Mouse (Mus musculus): ENCODE measurements at regions not wholly inside any gene's neighbourhood (a gene's known extent, or its start where the extent isn't known, plus 50 kb on each side); places are given as distances from the start of the nearest gene placed in this dataset.

DNA sequence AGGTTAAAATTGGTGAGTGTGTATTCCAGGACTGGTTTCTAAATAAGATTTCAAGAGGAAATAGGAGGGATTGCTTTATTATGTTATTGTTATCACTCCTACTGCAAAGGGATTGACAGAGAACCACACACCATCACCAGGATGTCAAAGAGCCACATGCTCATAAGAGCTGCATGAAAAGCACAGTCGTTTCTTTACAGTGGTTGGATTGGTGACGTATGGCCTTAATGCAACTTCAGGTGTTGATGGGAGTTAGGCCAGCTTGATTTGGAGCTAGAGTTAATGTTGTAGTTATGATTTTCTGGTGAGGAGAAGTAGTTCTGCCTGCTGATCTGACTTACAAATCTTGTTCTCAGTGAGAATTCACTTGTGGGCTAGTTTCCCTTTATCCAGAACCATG, 344.9 kb upstream of the Satb1 start:
- Histone ChIP-seq H3K4me3 (ENCODE audit: low read length) (no peak overlapping the region), H3K27ac (ENCODE audit: low read length) (no peak overlapping the region), H3K4me2 (ENCODE audit: low read depth, low read length) (no peak overlapping the region), H3K4me1 (ENCODE audit: control insufficient read depth, insufficient read depth, low read length) (no peaks in the 10 kb centered on the region), H3K36me3 (ENCODE audit: control insufficient read depth, insufficient read depth) (no peaks in the 10 kb centered on the region), H3K9me3 (replicated peaks; ENCODE audit: control insufficient read depth, low read length) (no peaks in the 10 kb centered on the region), H3K9ac (ENCODE audit: low read length) (no peak overlapping the region), H3K27me3 (ENCODE audit: control insufficient read depth, insufficient read depth, low read length) (no peaks in the 10 kb centered on the region)
- ATAC-seq (replicated peaks; ENCODE audit: extremely low read depth, insufficient read depth, low FRiP score) = no peak
- 71% methylated on average over 2 of the region's 2 CpGs for WGBS

DNA sequence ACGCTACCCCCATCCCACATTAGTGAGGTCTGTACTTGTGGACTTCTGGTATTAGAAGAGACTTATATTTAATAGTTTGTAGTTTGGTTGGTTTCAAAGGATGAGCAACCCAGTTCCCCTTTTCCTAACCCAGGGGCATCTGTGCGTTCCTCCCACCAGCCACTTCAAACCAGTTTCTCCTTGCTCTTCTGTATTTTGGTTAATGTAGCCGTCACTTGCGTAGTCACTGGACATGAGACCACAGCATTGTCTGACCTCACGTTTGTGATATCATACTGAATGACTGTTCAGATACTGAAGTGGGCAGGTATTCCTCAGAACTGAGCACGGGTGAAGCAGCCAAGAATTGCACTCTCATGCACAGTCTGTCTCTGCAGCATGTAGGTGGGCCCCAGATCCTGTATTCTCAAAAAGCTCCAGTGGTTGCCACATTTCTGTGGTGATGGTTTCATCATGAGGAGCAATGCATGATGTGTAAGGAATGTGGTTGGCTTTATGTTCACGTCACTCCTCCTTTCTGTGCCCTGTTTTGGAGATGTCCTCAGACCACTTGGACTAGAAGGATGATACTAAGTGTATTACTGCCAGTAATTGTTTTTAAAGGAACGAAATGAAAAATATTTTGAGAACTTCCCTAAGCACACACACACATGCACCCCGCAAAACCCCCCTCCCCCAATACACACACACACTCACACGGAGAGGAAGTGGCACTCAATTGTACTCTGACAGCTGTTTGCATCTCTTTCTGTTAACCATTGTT, 335.2 kb upstream of the Satb1 start:
- no peak overlapping the region for H3K9ac ChIP-seq (ENCODE audit: low read length)
- no peaks in the 10 kb centered on the region for H3K4me1 ChIP-seq (ENCODE audit: control insufficient read depth, insufficient read depth, low read length)
- no peaks in the 10 kb centered on the region for H3K9me3 ChIP-seq (replicated peaks; ENCODE audit: control insufficient read depth, low read length)
- no peak overlapping the region for H3K4me2 ChIP-seq (ENCODE audit: low read depth, low read length)
- H3K27ac ChIP-seq (ENCODE audit: low read length) = no peak overlapping the region
- no peaks in the 10 kb centered on the region for H3K27me3 ChIP-seq (ENCODE audit: control insufficient read depth, insufficient read depth, low read length)
- WGBS = 68% methylated on average over 10 of the region's 10 CpGs
- 0 out of 2 replicates have a peak, but pooled peaks have one; percentile 28 for ATAC-seq (replicated peaks; ENCODE audit: extremely low read depth, insufficient read depth, low FRiP score)
- no peak overlapping the region for H3K4me3 ChIP-seq (ENCODE audit: low read length)
- no peaks in the 10 kb centered on the region for H3K36me3 ChIP-seq (ENCODE audit: control insufficient read depth, insufficient read depth)

DNA sequence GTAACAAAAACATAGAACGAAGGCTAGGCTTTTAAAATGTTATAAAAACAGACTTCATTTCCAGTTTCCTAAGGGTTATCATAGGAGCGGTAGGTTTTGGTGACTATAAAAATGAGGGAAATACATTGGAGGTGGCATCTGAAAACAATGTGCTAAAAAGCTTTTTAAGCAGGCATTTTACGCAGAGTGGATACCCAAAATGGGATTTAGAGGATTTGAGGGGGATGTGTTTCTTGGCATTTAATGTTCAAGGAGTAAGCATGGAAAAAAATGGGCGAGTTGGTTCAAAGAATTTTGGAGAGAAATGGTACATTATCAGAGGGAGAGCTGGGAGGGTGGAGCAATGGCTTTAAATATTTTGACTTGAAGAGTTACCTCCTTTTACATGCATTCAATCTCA, 334.6 kb upstream of the Satb1 start:
- no peak overlapping the region for H3K4me2 ChIP-seq (ENCODE audit: low read depth, low read length)
- H3K4me1 ChIP-seq (ENCODE audit: control insufficient read depth, insufficient read depth, low read length) = no peaks in the 10 kb centered on the region
- no peaks in the 10 kb centered on the region for H3K9me3 ChIP-seq (replicated peaks; ENCODE audit: control insufficient read depth, low read length)
- ATAC-seq (replicated peaks; ENCODE audit: extremely low read depth, insufficient read depth, low FRiP score) = no peak
- H3K36me3 ChIP-seq (ENCODE audit: control insufficient read depth, insufficient read depth) = no peaks in the 10 kb centered on the region
- WGBS = 83% methylated on average over 4 of the region's 4 CpGs
- H3K9ac ChIP-seq (ENCODE audit: low read length) = no peak overlapping the region
- H3K4me3 ChIP-seq (ENCODE audit: low read length) = no peak overlapping the region
- no peak overlapping the region for H3K27ac ChIP-seq (ENCODE audit: low read length)
- H3K27me3 ChIP-seq (ENCODE audit: control insufficient read depth, insufficient read depth, low read length) = no peaks in the 10 kb centered on the region

DNA sequence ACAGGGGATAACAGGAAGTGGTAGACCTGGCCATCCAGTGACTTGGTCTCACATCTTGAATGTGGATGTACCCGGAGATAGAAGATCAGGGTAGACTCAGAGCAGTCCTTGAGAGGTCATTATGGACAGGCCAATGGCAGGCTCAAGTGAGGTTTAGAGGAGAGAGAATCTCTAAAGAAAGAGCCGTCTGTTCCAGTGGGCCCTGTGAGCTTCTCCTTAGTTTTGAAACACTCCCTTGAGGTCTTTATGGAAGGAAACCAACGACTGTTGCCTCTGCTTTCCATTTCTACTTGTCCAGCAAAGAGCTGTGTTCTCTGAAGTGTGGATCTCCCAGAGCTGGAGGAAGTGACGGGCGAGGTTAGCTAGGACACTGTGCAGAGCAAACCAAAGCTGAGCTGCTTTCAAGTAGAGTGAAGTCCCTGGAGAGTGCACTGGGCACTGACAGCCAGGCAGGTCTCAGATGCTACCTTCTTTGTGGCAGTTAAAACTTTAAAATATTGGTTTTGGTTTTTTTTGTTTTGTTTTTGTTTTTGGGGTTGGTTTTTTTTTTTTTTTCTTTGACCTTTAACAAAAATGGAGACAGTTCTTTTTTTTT, 332.9 kb upstream of the Satb1 start:
- WGBS = 66% methylated on average over 5 of the region's 5 CpGs

DNA sequence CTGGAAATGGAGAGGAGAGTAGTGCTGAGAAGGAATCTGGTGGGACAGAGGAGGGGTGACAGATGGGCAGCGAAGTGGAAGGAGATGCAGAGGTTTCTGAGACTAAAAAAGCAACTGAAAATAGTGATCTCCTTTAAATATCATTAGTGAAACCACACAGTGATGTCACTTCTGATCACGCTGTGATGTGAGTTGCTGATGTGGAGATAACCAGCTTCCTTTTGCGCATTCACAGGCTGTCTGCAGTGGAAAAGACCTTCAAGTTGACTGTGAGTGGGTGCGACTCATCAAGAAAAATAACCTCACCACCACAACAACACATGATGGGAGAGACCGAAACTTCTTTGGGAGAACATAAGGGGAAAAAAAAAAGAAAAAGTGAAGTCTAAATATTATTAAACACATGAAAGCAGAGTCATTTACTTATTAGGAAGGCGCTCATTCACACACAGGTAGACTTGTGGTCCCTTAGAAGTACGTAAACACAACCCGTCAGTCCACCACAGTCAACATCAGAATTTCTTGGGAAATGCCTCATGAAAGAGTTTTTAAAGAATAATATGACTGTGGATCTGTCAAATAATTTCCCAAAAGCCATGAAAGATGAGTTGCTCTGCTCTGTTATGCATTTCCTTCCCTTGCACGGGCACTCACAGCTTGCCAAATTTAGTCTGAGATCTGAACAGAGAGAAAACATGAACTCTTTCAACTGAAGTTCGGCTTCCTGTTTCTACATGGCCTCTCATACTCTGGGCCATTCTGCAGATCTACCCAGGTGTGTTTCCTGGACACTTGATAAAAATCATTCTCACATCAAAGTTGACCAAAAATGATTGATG, 329.7 kb upstream of the Satb1 start:
- Histone ChIP-seq H3K27ac (ENCODE audit: low read length) (peak overlapping the region; percentile 20; the same call in 1 of the 2 replicates), H3K36me3 (ENCODE audit: control insufficient read depth, insufficient read depth) (no peaks in the 10 kb centered on the region), H3K4me2 (ENCODE audit: low read depth, low read length) (no peak overlapping the region), H3K4me1 (ENCODE audit: control insufficient read depth, insufficient read depth, low read length) (no peaks in the 10 kb centered on the region), H3K9me3 (replicated peaks; ENCODE audit: control insufficient read depth, low read length) (no peaks in the 10 kb centered on the region), H3K4me3 (ENCODE audit: low read length) (no peak overlapping the region), H3K9ac (ENCODE audit: low read length) (no peak overlapping the region), H3K27me3 (ENCODE audit: control insufficient read depth, insufficient read depth, low read length) (no peaks in the 10 kb centered on the region)
- ATAC-seq (replicated peaks; ENCODE audit: extremely low read depth, insufficient read depth, low FRiP score) = no peak
- 71% methylated on average over 10 of the region's 10 CpGs for WGBS

More for the DNA sequence above, 332.9 kb upstream of the Satb1 start:
- ATAC-seq (replicated peaks; ENCODE audit: extremely low read depth, insufficient read depth, low FRiP score) = no peak
- Histone ChIP-seq H3K36me3 (ENCODE audit: control insufficient read depth, insufficient read depth) (no peaks in the 10 kb centered on the region), H3K4me3 (ENCODE audit: low read length) (no peak overlapping the region), H3K4me1 (ENCODE audit: control insufficient read depth, insufficient read depth, low read length) (no peaks in the 10 kb centered on the region), H3K27ac (ENCODE audit: low read length) (no peak overlapping the region), H3K27me3 (ENCODE audit: control insufficient read depth, insufficient read depth, low read length) (no peaks in the 10 kb centered on the region), H3K9ac (ENCODE audit: low read length) (no peak overlapping the region), H3K9me3 (replicated peaks; ENCODE audit: control insufficient read depth, low read length) (no peaks in the 10 kb centered on the region), H3K4me2 (ENCODE audit: low read depth, low read length) (no peak overlapping the region)

DNA sequence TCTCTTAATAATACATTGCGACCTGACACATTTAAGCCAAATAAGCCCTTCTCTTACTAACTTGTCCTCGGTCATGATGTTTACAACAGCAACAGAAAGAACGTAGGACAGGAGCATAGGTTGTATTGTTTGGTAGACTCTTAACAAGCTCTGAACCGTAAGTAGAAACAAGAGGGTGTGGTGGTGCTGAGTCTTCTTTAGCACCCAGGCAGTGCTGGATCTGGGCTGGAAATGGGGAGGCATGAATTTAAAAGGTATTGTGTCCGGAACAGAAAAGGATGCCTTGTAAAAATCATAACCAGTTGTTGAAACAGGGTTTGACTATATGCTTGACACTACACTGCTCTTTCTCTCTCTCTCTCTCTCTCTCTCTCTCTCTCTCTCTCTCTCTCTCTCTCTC, 317.4 kb upstream of the Satb1 start:
- H3K27ac ChIP-seq (ENCODE audit: low read length) = no peak overlapping the region
- no peaks in the 10 kb centered on the region for H3K36me3 ChIP-seq (ENCODE audit: control insufficient read depth, insufficient read depth)
- H3K4me2 ChIP-seq (ENCODE audit: low read depth, low read length) = no peak overlapping the region
- ATAC-seq (replicated peaks; ENCODE audit: extremely low read depth, insufficient read depth, low FRiP score) = no peak
- H3K4me1 ChIP-seq (ENCODE audit: control insufficient read depth, insufficient read depth, low read length) = no peaks in the 10 kb centered on the region
- no peaks in the 10 kb centered on the region for H3K27me3 ChIP-seq (ENCODE audit: control insufficient read depth, insufficient read depth, low read length)
- no peak overlapping the region for H3K4me3 ChIP-seq (ENCODE audit: low read length)
- no peaks in the 10 kb centered on the region for H3K9me3 ChIP-seq (replicated peaks; ENCODE audit: control insufficient read depth, low read length)
- H3K9ac ChIP-seq (ENCODE audit: low read length) = no peak overlapping the region
- WGBS = 84% methylated on average over 5 of the region's 5 CpGs

DNA sequence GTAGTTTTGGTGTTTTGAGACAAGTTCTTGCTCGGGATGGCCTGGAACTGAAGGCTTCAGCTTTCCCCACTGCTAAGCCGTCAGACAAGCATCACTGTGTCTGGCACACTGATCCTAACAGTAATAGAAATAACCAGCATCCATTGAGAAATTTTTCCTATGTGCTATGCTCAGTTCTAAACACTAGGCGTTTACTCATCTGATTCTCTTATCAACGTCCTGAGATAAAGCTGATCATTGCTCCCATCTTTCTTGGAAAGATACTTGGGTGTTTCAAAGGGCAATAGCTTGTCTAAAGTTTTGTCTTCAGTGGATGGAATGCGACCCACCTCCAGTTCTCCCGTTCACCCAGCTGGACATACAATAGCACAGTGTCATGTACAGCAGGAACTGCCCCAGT, 316.7 kb upstream of the Satb1 start:
- Histone ChIP-seq H3K4me1 (ENCODE audit: control insufficient read depth, insufficient read depth, low read length) (no peaks in the 10 kb centered on the region), H3K9me3 (replicated peaks; ENCODE audit: control insufficient read depth, low read length) (no peaks in the 10 kb centered on the region), H3K4me3 (ENCODE audit: low read length) (no peak overlapping the region), H3K4me2 (ENCODE audit: low read depth, low read length) (no peak overlapping the region), H3K27ac (ENCODE audit: low read length) (no peak overlapping the region), H3K9ac (ENCODE audit: low read length) (no peak overlapping the region), H3K27me3 (ENCODE audit: control insufficient read depth, insufficient read depth, low read length) (no peaks in the 10 kb centered on the region), H3K36me3 (ENCODE audit: control insufficient read depth, insufficient read depth) (no peaks in the 10 kb centered on the region)
- 62% methylated on average over 6 of the region's 6 CpGs for WGBS
- ATAC-seq (replicated peaks; ENCODE audit: extremely low read depth, insufficient read depth, low FRiP score) = no peak

DNA sequence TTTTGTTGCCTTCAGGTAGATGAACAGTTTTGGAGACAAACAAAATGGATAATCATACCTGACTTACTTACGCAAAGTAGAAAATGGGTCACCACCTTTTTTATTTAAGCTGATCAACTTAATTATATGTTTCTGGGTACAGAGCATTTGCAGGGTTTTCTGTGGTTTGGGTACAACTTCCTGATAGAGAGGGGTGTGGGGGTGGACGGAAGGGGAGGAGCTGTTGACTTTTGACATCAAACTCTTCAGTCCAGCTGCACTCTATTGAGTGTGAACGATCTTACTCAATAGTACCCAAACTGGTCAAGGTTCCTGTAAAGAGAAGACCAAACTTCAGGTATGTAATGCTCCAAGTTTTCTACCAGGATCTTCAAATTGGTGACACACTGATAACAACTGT, 316.0 kb upstream of the Satb1 start:
- WGBS = 78% methylated on average over 3 of the region's 3 CpGs
- no peaks in the 10 kb centered on the region for H3K9me3 ChIP-seq (replicated peaks; ENCODE audit: control insufficient read depth, low read length)

DNA sequence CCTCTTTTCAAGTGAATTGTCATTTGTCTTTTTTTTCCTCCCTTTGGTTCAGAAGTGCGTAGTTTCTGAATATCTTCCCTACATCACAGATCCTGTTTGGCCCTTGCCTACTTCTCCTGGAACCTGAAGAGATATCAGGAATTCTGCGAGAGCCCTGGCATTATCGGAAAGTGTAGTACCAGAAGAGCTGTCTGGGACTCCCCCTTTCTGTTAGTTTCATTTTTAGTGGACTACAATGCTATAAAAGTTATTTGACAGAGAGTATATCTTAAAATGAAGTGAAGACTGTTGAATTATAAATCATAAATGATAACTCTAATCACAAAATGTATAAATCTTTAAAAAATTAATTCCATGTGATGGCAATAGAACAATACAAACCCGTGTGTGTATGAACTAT, 270.8 kb upstream of the Satb1 start:
- no peaks in the 10 kb centered on the region for H3K9me3 ChIP-seq (replicated peaks; ENCODE audit: control insufficient read depth, low read length)
- 80% methylated on average over 4 of the region's 4 CpGs for WGBS
- H3K4me1 ChIP-seq (ENCODE audit: control insufficient read depth, insufficient read depth, low read length) = no peaks in the 10 kb centered on the region
- no peak overlapping the region for H3K4me2 ChIP-seq (ENCODE audit: low read depth, low read length)
- no peaks in the 10 kb centered on the region for H3K36me3 ChIP-seq (ENCODE audit: control insufficient read depth, insufficient read depth)
- H3K4me3 ChIP-seq (ENCODE audit: low read length) = no peak overlapping the region
- H3K27ac ChIP-seq (ENCODE audit: low read length) = no peak overlapping the region
- ATAC-seq (replicated peaks; ENCODE audit: extremely low read depth, insufficient read depth, low FRiP score) = no peak
- no peak overlapping the region for H3K9ac ChIP-seq (ENCODE audit: low read length)
- no peaks in the 10 kb centered on the region for H3K27me3 ChIP-seq (ENCODE audit: control insufficient read depth, insufficient read depth, low read length)

More for the DNA sequence above, 316.0 kb upstream of the Satb1 start:
- Histone ChIP-seq H3K4me2 (ENCODE audit: low read depth, low read length) (no peak overlapping the region), H3K27ac (ENCODE audit: low read length) (no peak overlapping the region), H3K36me3 (ENCODE audit: control insufficient read depth, insufficient read depth) (no peaks in the 10 kb centered on the region), H3K4me1 (ENCODE audit: control insufficient read depth, insufficient read depth, low read length) (no peaks in the 10 kb centered on the region), H3K4me3 (ENCODE audit: low read length) (no peak overlapping the region), H3K9ac (ENCODE audit: low read length) (no peak overlapping the region), H3K27me3 (ENCODE audit: control insufficient read depth, insufficient read depth, low read length) (no peaks in the 10 kb centered on the region)
- ATAC-seq (replicated peaks; ENCODE audit: extremely low read depth, insufficient read depth, low FRiP score) = no peak
